Mouse (Mus musculus) neural tube, embryonic 15.5 days (tissue): Measurements from ENCODE around the gene C2. TPM values are rescaled to one million over a fixed set of nuclear protein-coding genes. Genes with fewer than 3 reads are reported as not detected.

Source experiments
- ATAC-seq: fragments of 200-750 bp; cut with Nextera tagmentation; 2 replicates; pipeline ENCODE4 v1.8.0; 2017; ENCODE audit warnings: mild to moderate bottlenecking, moderate TSS enrichment, moderate library complexity; ENCODE audit not compliant: low FRiP score
- H3K27ac ChIP-seq: fragments of 300-500 bp; sonication (generic); replicated peaks from 2 replicates; pipeline ENCODE4 v1.5.1; 2015; ENCODE audit warnings: mild to moderate bottlenecking, inconsistent platforms
- H3K27me3 ChIP-seq: fragments of 300-500 bp; sonication (generic); replicated peaks from 2 replicates; pipeline ENCODE4 v1.6.1; 2015; ENCODE audit warnings: inconsistent platforms
- H3K36me3 ChIP-seq: fragments of 300-500 bp; sonication (generic); 2 replicates; pipeline ENCODE4 v1.6.1; 2015; ENCODE audit warnings: inconsistent platforms
- H3K4me1 ChIP-seq: fragments of 300-500 bp; sonication (generic); 2 replicates; pipeline ENCODE4 v1.6.1; 2015; ENCODE audit warnings: inconsistent platforms
- H3K4me2 ChIP-seq: fragments of 300-500 bp; sonication (generic); 2 replicates; pipeline ENCODE4 v1.6.1; 2015; ENCODE audit warnings: inconsistent platforms, mild to moderate bottlenecking, moderate library complexity
- H3K4me3 ChIP-seq: fragments of 300-500 bp; sonication (generic); replicated peaks from 2 replicates; pipeline ENCODE4 v1.5.1; 2015; ENCODE audit warnings: mild to moderate bottlenecking, inconsistent platforms
- H3K9ac ChIP-seq: fragments of 300-500 bp; sonication (generic); replicated peaks from 2 replicates; pipeline ENCODE4 v1.6.1; 2015; ENCODE audit warnings: mild to moderate bottlenecking, inconsistent platforms
- H3K9me3 ChIP-seq: fragments of 300-500 bp; sonication (generic); replicated peaks from 2 replicates; pipeline ENCODE4 v1.6.1; 2016; ENCODE audit warnings: inconsistent platforms
- WGBS: fragments of 180-500 bp; shearing (Covaris S2); methylation state at CpG from one replicate; pipeline ENCODE4 v1.1.7; 2015; ENCODE audit warnings: mixed read lengths; 5-methylcytosine and 5-hydroxymethylcytosine counted together
- polyA plus RNA-seq: library from polyadenylated mRNA; unstranded; fragments of >200 nt; fragmentation: Nextera tagmentation; extraction: Ambion mirVana; gene quantifications from 2 replicates; pipeline ENCODE4 v1.2.1, GENCODE M21; 2015

Gene C2
- polyA plus RNA-seq, 1 experiment from 2014 or later, result 1.7 TPM

DNA sequence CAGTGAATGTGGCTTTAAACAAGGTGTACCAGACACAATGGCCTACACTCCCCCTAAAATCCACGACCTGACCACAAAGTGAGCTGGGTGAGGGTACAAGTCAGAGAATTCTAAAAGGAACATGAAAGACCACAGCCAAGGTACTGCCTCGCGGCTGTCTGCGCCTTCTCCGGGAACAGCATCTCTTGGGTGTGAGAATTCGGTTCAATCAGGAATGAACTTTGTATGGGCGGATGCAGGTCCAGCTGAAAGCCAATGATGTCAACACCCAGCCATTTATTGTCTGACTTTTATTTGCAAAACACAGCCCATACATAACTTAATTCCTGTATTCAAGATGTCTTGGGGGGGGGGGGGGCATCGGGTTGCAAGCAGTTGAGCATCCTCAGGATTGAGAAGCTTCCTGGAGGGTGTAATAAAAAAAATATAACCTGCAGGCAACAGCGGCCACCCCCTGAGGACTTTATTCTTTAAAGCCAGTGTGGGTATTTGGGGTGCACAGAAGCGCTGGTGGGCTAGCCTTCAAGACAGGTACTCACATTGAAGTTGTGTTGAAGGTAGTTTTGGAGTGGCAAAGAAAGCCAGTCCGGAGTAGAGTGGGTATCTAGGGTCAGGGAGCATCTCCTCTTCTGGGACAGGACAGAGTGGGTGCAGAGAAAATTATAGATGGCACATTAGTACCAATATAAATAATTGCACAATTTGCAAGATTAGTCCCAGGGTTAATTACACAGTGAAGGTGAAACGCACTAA, 4.8 kb downstream of the C2 start:
- peak overlapping the region; percentile 98 for H3K4me2 ChIP-seq
- H3K9me3 ChIP-seq, result no peaks in the 10 kb centered on the region
- ATAC-seq, result no peak
- H3K4me3 ChIP-seq, result peak overlapping the region; percentile 71
- H3K9ac ChIP-seq, result no peak overlapping the region
- H3K27me3 ChIP-seq, result no peaks in the 10 kb centered on the region
- 70% methylated on average over 12 of the region's 12 CpGs for WGBS
- H3K36me3 ChIP-seq, result no peaks in the 10 kb centered on the region
- peak overlapping the region; percentile 95 for H3K27ac ChIP-seq
- H3K4me1 ChIP-seq, result peaks cover 34% of the 10 kb centered on the region

GRCm38 (mm10) chr17:34891377-34891776, 6.7 kb downstream of the C2 start:
- Histone ChIP-seq H3K27ac (no peak overlapping the region), H3K9me3 (no peaks in the 10 kb centered on the region), H3K36me3 (no peaks in the 10 kb centered on the region), H3K4me3 (no peak overlapping the region), H3K4me1 (peaks cover 18% of the 10 kb centered on the region), H3K9ac (no peak overlapping the region), H3K27me3 (no peaks in the 10 kb centered on the region), H3K4me2 (no peak overlapping the region)
- ATAC-seq, result no peak
- WGBS, result 97% methylated on average over 2 of the region's 2 CpGs

GRCm38 (mm10) chr17:34890074-34890743, 7.9 kb downstream of the C2 start:
- Histone ChIP-seq H3K9me3 (no peaks in the 10 kb centered on the region), H3K36me3 (no peaks in the 10 kb centered on the region), H3K27me3 (no peaks in the 10 kb centered on the region), H3K9ac (no peak overlapping the region), H3K27ac (no peak overlapping the region), H3K4me1 (peaks cover 7% of the 10 kb centered on the region), H3K4me3 (no peak overlapping the region), H3K4me2 (no peak overlapping the region)
- no peak for ATAC-seq
- 87% methylated on average over 12 of the region's 12 CpGs for WGBS

DNA sequence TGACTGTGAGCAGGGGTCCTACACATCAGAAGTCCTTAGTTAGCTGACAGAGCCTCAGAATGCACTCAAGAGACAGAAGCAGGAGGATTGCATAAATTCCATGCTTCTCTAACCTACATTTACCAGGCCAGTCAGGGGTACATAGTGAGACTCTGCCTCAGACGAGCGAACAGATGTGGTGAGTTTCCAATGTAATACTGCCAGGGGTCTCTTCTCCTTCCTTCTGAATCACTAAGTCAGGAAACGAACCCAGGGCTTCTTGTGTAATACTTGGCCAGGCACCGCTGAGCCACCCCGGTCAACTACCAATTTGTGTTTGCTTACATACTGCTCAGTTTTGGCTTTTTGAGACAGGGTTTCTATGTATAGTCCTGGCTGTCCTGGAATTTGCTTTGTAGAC, 10.1 kb downstream of the C2 start:
- Histone ChIP-seq H3K4me1 (no peaks in the 10 kb centered on the region), H3K4me3 (no peak overlapping the region), H3K27ac (no peak overlapping the region), H3K27me3 (no peaks in the 10 kb centered on the region), H3K9me3 (no peaks in the 10 kb centered on the region), H3K36me3 (no peaks in the 10 kb centered on the region), H3K9ac (no peak overlapping the region), H3K4me2 (no peak overlapping the region)
- ATAC-seq, result no peak
- 90% methylated on average over 5 of the region's 5 CpGs for WGBS

DNA sequence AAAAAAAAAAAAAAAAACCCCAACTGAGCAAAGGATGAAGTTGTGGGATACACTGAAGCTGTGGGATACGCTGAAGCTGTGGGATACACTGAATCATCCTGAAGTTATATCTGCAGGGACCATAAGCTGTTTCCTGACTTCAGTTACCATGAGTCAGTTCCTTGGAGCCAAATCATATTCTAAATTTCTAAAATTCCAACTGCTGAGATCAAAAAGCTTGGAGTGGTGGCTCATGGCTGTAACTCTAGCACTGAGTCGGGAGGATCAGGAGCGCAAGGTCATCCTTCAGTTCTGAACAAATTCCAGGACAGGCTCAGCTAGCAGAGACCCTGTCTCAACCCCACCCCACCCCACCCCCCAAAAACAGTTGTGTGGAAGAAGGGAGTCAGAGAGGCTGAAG, 12.4 kb downstream of the C2 start:
- Histone ChIP-seq H3K36me3 (no peaks in the 10 kb centered on the region), H3K4me2 (no peak overlapping the region), H3K4me1 (no peaks in the 10 kb centered on the region), H3K27ac (no peak overlapping the region), H3K9ac (no peak overlapping the region), H3K4me3 (no peak overlapping the region), H3K27me3 (peaks cover 8% of the 10 kb centered on the region; the same call in 1 of the 2 replicates), H3K9me3 (no peaks in the 10 kb centered on the region)
- ATAC-seq, result no peak
- 82% methylated on average over 3 of the region's 3 CpGs for WGBS

- Histone ChIP-seq H3K27me3 (peaks cover 8% of the 10 kb centered on the region; the same call in 1 of the 2 replicates), H3K4me3 (no peak overlapping the region), H3K36me3 (no peaks in the 10 kb centered on the region), H3K27ac (no peak overlapping the region), H3K4me1 (no peaks in the 10 kb centered on the region), H3K4me2 (no peak overlapping the region), H3K9ac (no peak overlapping the region), H3K9me3 (no peaks in the 10 kb centered on the region)
- ATAC-seq, result no peak
- WGBS, result 90% methylated on average over 6 of the region's 6 CpGs
These were observed 13.4 kb downstream of the C2 start for GRCm38 (mm10) chr17:34884704-34885103.

DNA sequence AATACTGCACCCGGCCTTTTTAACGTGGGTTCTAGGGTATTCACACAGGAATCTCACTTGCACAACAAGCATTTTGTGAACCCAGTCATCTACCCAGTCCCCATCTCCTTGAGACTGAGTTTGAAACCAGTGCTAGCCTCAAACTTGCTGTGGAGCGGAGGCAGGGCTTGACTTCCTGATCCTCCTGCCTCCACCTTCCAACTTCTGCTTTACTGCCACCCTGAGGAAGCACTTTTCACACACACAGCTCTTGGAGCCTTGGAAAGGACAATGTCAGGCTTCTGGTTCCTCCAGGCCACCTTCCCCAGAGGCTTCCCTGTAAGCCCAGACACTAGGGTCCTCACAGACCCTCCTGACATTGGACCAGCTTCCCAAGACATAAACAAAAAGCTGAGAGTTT, 14.7 kb downstream of the C2 start:
- Histone ChIP-seq H3K4me1 (no peaks in the 10 kb centered on the region), H3K9ac (no peak overlapping the region), H3K27me3 (peaks cover 8% of the 10 kb centered on the region; the same call in 1 of the 2 replicates), H3K36me3 (no peaks in the 10 kb centered on the region), H3K4me2 (no peak overlapping the region), H3K27ac (no peak overlapping the region), H3K9me3 (no peaks in the 10 kb centered on the region), H3K4me3 (no peak overlapping the region)
- WGBS, result 63% methylated on average over 3 of the region's 3 CpGs
- ATAC-seq, result no peak

DNA sequence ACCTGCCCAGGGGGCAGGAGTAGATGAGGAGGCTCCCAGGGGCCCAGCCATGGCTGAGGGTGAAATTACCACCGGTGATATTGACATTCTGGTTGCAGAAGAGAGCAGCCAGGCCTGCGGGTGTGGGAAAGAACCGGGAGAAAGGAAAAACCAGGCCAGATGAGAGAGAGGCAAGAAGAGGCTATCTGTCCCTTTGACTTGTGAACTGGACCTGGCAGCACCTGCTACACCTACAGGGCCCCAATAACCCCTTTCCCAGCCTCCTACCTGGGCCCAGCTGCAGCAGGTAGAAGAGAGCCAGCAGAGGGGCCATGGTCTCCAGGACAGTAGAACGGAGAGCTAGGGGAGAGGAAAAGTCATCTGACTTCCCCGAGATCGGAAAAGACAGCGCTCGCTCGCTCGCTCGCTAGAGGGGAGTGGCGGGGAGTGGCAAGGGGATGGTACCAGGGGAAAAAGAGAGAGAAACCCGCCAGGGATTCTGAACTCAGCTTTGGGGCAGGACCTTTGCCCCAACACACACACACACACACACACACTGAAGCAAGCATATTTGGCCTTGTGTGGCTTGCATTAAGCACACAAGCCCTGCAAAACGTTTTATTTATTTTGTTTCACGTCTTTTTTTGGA, 16.3 kb downstream of the C2 start, which contains the start of gene Gm20547:
Gene Gm20547, minus strand, starts transcription at position 360 of the 628 bp plus-strand sequence.
- no peak within 1 kb of the TSS for H3K9ac ChIP-seq

GRCm38 (mm10) chr17:34881166-34881565, 16.9 kb downstream of the C2 start:
- Histone ChIP-seq H3K27me3 (peaks cover 8% of the 10 kb centered on the region; the same call in 1 of the 2 replicates), H3K4me3 (no peak overlapping the region)
- no peak for ATAC-seq

More for the DNA sequence above, 16.3 kb downstream of the C2 start, which contains the start of gene Gm20547:
- Histone ChIP-seq H3K4me3 (no peak within 1 kb of the TSS), H3K4me2 (peak within 1 kb of the TSS; percentile 20), H3K27me3 (peaks cover 8% of the 10 kb centered on the region; the same call in 1 of the 2 replicates), H3K9me3 (no peaks in the 10 kb centered on the region), H3K36me3 (no peaks in the 10 kb centered on the region), H3K27ac (no peak within 1 kb of the TSS), H3K4me1 (no peaks in the 10 kb centered on the region)
- no peak for ATAC-seq
- 8% methylated on average over 15 of the region's 15 CpGs for WGBS

DNA sequence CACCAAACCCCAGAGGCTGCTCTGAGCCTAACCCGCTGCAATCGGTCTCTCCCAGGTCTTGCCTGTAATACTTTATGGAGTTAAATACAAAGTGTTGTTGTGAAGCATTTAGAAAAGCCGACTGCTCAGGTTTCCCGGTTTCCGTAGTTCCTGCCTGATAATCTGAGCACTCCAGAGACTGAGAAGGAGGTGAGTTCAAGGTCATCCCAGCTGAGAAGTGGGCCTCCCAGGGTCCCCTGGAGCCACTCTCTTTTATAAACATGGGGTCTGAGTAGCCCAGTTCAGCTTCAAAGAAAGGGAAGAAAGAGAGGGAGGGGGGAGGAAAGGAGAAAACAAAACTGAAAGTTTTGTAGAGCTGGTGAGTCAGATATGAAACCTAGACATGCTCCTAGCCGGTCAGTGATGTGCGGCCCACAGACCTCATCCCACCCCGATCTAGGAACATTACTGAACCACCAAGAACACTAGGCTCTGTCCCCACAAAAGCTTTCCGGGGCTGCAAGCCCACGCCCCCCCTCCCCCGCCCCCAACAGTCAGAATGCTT, 18.7 kb downstream of the C2 start, which contains the start of gene Zbtb12:
Gene Zbtb12, plus strand, starts transcription at position 148 of the 544 bp plus-strand sequence.
- ATAC-seq, result no peak
- H3K27ac ChIP-seq, result no peak within 1 kb of the TSS
- H3K4me3 ChIP-seq, result no peak within 1 kb of the TSS
- no peaks in the 10 kb centered on the region for H3K36me3 ChIP-seq
- no peaks in the 10 kb centered on the region for H3K9me3 ChIP-seq
- no peak within 1 kb of the TSS for H3K9ac ChIP-seq
- 71% methylated on average over 11 of the region's 11 CpGs for WGBS
- H3K4me1 ChIP-seq, result no peaks in the 10 kb centered on the region
- peaks cover 8% of the 10 kb centered on the region; the same call in 1 of the 2 replicates for H3K27me3 ChIP-seq
- H3K4me2 ChIP-seq, result no peak within 1 kb of the TSS

More at GRCm38 (mm10) chr17:34881166-34881565, 16.9 kb downstream of the C2 start:
- Histone ChIP-seq H3K9me3 (no peaks in the 10 kb centered on the region), H3K27ac (no peak overlapping the region), H3K36me3 (no peaks in the 10 kb centered on the region), H3K4me2 (no peak overlapping the region), H3K4me1 (no peaks in the 10 kb centered on the region), H3K9ac (no peak overlapping the region)

DNA sequence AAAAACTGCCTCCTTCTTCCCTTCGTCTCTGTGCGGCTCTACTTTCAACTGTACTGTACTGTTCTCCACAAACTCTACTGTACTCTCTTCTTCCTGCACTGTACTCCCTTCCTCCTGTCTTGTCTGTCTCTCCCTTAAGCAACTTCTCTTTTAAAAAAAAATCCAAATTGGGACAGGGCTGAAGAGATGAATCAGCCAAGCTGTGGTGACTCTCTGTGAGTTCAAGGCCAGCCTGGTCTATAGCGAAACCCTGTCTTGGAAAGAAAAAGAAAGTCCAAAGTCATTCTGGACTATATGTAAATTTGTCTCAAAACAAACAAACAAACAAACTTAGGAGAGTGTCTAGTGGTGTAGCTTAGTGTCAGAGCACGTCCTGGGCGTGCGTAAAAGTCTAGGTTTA, 23.7 kb downstream of the C2 start:
- no peak for ATAC-seq
- Histone ChIP-seq H3K4me2 (no peak overlapping the region), H3K27me3 (no peaks in the 10 kb centered on the region), H3K4me1 (no peaks in the 10 kb centered on the region), H3K27ac (no peak overlapping the region), H3K4me3 (no peak overlapping the region), H3K36me3 (no peaks in the 10 kb centered on the region), H3K9me3 (no peaks in the 10 kb centered on the region), H3K9ac (no peak overlapping the region)
- 94% methylated on average over 6 of the region's 6 CpGs for WGBS
